Mouse (Mus musculus) forebrain, embryonic 12.5 days (tissue): Measurements from ENCODE around the gene Ghsr. TPM values are rescaled to one million over a fixed set of nuclear protein-coding genes. Genes with fewer than 3 reads are reported as not detected.

Source experiments
- ATAC-seq: fragments of 200-750 bp; cut with Nextera tagmentation; 2 replicates; pipeline ENCODE4 v1.8.0; 2017; ENCODE audit warnings: moderate TSS enrichment; ENCODE audit not compliant: low FRiP score
- H3K27ac ChIP-seq: fragments of 300-500 bp; sonication (generic); 2 replicates; pipeline ENCODE4 v1.5.1; 2016; ENCODE audit warnings: mild to moderate bottlenecking
- H3K27me3 ChIP-seq: fragments of 300-500 bp; sonication (generic); 2 replicates; pipeline ENCODE4 v1.6.1; 2016; ENCODE audit warnings: mild to moderate bottlenecking
- H3K36me3 ChIP-seq: fragments of 300-500 bp; sonication (generic); replicated peaks from 2 replicates; pipeline ENCODE4 v1.6.1; 2016; ENCODE audit warnings: mild to moderate bottlenecking
- H3K4me1 ChIP-seq: fragments of 300-500 bp; sonication (generic); 2 replicates; pipeline ENCODE4 v1.6.1; 2016
- H3K4me2 ChIP-seq: fragments of 300-500 bp; sonication (generic); 2 replicates; pipeline ENCODE4 v1.6.1; 2016; ENCODE audit warnings: mild to moderate bottlenecking, moderate library complexity
- H3K4me3 ChIP-seq: fragments of 300-500 bp; sonication (generic); replicated peaks from 2 replicates; pipeline ENCODE4 v1.5.1; 2016; ENCODE audit warnings: mild to moderate bottlenecking
- H3K9ac ChIP-seq: fragments of 300-500 bp; sonication (generic); 2 replicates; pipeline ENCODE4 v1.6.1; 2016; ENCODE audit warnings: mild to moderate bottlenecking
- H3K9me3 ChIP-seq: fragments of 300-500 bp; sonication (generic); 2 replicates; pipeline ENCODE4 v1.6.1; 2016
- WGBS: fragments of 180-500 bp; shearing (Covaris S2); methylation state at CpG from one replicate; pipeline ENCODE4 v1.1.7; 2016; 5-methylcytosine and 5-hydroxymethylcytosine counted together
- polyA plus RNA-seq: library from polyadenylated mRNA; unstranded; fragments of >200 nt; fragmentation: Nextera tagmentation; extraction: Ambion mirVana; gene quantifications from 2 replicates; pipeline ENCODE4 v1.2.1, GENCODE M21; 2016

Ghsr gene
- polyA plus RNA-seq: 0.04 TPM in 1 of 2 replicates, not detected in the other

- Histone ChIP-seq H3K36me3 (no peaks in the 10 kb centered on the region), H3K9me3 (no peaks in the 10 kb centered on the region), H3K9ac (no peak within 1 kb of the TSS), H3K4me2 (peak within 1 kb of the TSS; percentile 68), H3K27ac (no peak within 1 kb of the TSS), H3K4me1 (peaks cover 16% of the 10 kb centered on the region), H3K27me3 (peaks cover 62% of the 10 kb centered on the region), H3K4me3 (peak within 1 kb of the TSS; percentile 39)
- WGBS: under 1% methylated on average over 17 of the region's 19 CpGs
- ATAC-seq: no peak
These were observed at the start of gene Ghsr for GRCm38 (mm10) chr3:27371276-27371621. TSS of gene Ghsr (plus strand) at chr3:27371351.

- H3K27me3 ChIP-seq: no peaks in the 10 kb centered on the region
- H3K9ac ChIP-seq: no peak overlapping the region
- no peak overlapping the region for H3K4me2 ChIP-seq
- no peaks in the 10 kb centered on the region for H3K9me3 ChIP-seq
- no peak for ATAC-seq
- H3K4me1 ChIP-seq: no peaks in the 10 kb centered on the region
- no peaks in the 10 kb centered on the region for H3K36me3 ChIP-seq
- H3K27ac ChIP-seq: no peak overlapping the region
- no peak overlapping the region for H3K4me3 ChIP-seq
- WGBS: 90% methylated on average over 9 of the region's 9 CpGs
These were observed 48.6 kb upstream of the Ghsr start for GRCm38 (mm10) chr3:27322591-27322990.

DNA sequence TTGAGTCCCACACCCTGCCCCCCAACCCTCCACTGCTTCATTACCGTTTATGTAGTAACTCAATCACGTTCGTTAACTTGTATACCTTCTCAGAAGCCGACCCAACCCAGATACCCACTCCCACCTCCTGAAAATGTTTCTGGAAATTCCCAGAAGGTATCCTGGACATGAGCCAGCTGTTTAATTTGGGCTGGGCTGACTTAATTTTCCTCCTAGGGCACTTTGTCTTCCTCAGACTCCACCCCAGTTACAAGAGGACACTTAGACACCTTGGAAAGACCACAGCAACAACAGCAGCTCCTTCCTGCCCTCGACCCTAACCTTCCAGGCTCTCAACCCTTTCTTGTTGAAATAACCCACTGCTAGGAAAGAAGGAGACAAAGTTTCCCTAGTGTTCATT is 47.6 kb upstream of the Ghsr start:
- Histone ChIP-seq H3K4me3 (no peak overlapping the region), H3K27me3 (no peaks in the 10 kb centered on the region), H3K9ac (no peak overlapping the region), H3K4me1 (no peaks in the 10 kb centered on the region), H3K27ac (no peak overlapping the region), H3K36me3 (no peaks in the 10 kb centered on the region), H3K9me3 (no peaks in the 10 kb centered on the region), H3K4me2 (no peak overlapping the region)
- 66% methylated on average over 5 of the region's 5 CpGs for WGBS
- ATAC-seq: no peak

DNA sequence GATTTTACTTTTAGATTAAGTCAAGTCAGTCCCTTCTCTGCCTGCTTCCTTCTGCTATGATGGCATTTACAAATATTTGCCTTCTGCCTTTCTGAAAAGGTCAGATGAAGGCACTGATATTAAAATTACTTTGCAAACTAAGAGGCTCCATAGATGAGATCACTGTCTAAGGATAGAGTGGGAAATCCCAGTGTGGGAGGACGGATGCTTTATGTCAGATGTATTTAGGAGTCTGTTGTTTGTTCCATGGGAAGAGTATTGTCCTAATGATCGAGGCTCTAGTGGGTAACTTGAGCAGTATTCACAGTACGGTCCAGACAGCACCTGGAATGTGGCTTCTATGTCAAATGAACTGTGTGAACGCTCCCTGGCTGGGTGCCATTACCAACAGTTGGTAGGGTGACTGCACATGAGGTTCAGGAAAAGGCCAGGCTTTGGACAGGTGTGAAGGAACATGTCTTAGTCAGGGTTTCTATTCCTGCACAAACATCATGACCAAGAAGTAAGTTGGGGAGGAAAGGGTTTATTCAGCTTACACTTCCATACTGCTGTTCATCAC is 44.4 kb upstream of the Ghsr start:
- H3K4me3 ChIP-seq: no peak overlapping the region
- no peaks in the 10 kb centered on the region for H3K9me3 ChIP-seq
- no peaks in the 10 kb centered on the region for H3K36me3 ChIP-seq
- no peaks in the 10 kb centered on the region for H3K4me1 ChIP-seq
- no peak overlapping the region for H3K27ac ChIP-seq
- no peaks in the 10 kb centered on the region for H3K27me3 ChIP-seq
- ATAC-seq: no peak
- no peak overlapping the region for H3K4me2 ChIP-seq
- no peak overlapping the region for H3K9ac ChIP-seq
- 82% methylated on average over 4 of the region's 4 CpGs for WGBS

- H3K9me3 ChIP-seq: no peaks in the 10 kb centered on the region
- no peak overlapping the region for H3K4me2 ChIP-seq
- H3K9ac ChIP-seq: no peak overlapping the region
- H3K27me3 ChIP-seq: no peaks in the 10 kb centered on the region
- WGBS: 91% methylated on average over 5 of the region's 5 CpGs
- no peak overlapping the region for H3K4me3 ChIP-seq
- no peaks in the 10 kb centered on the region for H3K4me1 ChIP-seq
- no peaks in the 10 kb centered on the region for H3K36me3 ChIP-seq
- H3K27ac ChIP-seq: no peak overlapping the region
- ATAC-seq: no peak
These were observed 40.4 kb upstream of the Ghsr start for GRCm38 (mm10) chr3:27330706-27331105.

DNA sequence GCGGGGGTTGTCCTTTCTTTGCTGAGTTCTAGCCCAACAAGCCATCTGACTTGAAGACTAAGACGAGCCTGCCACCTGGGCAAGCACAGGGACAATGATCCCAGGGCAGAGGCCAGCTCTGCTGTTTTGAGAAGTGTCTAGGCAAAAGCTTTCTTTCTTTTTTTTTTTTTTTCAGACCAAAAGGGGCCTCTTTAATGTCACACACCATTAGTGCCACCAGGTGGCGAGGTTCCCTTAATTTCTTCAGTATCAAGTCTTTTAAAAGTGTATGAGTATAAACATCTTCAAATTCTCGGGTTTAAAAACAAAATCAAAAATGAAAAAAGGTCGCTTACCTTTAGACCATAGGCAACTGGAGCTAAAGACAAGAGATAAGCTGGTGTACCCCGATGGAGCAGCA is 32.7 kb upstream of the Ghsr start:
- Histone ChIP-seq H3K9ac (no peak overlapping the region), H3K4me3 (no peak overlapping the region), H3K9me3 (no peaks in the 10 kb centered on the region), H3K27ac (no peak overlapping the region), H3K27me3 (no peaks in the 10 kb centered on the region), H3K36me3 (no peaks in the 10 kb centered on the region), H3K4me2 (no peak overlapping the region), H3K4me1 (no peaks in the 10 kb centered on the region)
- no peak for ATAC-seq
- 30% methylated on average over 6 of the region's 6 CpGs for WGBS

DNA sequence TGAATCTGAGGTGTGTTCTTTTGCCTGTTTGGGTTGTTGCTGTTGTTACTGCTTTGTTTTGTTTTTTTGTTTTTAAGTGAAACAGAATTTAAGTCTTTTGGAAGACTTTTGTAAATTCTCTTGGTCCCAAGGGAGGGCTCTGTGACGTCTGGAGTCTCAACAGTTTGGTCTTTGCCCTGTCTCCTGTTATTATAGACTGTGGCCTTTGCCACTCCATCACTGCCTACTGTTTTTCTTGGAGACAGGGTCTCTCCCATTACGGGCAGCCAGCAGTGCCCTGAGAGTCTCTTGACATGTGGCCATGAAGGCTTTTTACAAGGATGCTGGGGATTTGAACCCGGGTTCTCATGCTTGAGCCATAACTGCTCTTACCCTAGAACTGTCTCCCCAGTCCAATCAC is 32.3 kb upstream of the Ghsr start:
- ATAC-seq: no peak
- H3K27me3 ChIP-seq: no peaks in the 10 kb centered on the region
- no peaks in the 10 kb centered on the region for H3K36me3 ChIP-seq
- no peak overlapping the region for H3K4me3 ChIP-seq
- no peak overlapping the region for H3K27ac ChIP-seq
- no peaks in the 10 kb centered on the region for H3K9me3 ChIP-seq
- WGBS: 85% methylated on average over 3 of the region's 3 CpGs
- H3K4me2 ChIP-seq: no peak overlapping the region
- no peaks in the 10 kb centered on the region for H3K4me1 ChIP-seq
- no peak overlapping the region for H3K9ac ChIP-seq

GRCm38 (mm10) chr3:27340757-27341156 is 30.4 kb upstream of the Ghsr start:
- H3K9ac ChIP-seq: no peak overlapping the region
- ATAC-seq: no peak
- H3K4me1 ChIP-seq: no peaks in the 10 kb centered on the region
- WGBS: 87% methylated on average over 5 of the region's 5 CpGs
- H3K4me3 ChIP-seq: no peak overlapping the region
- no peaks in the 10 kb centered on the region for H3K27me3 ChIP-seq
- H3K4me2 ChIP-seq: no peak overlapping the region
- no peak overlapping the region for H3K27ac ChIP-seq
- H3K9me3 ChIP-seq: no peaks in the 10 kb centered on the region
- no peaks in the 10 kb centered on the region for H3K36me3 ChIP-seq

- Histone ChIP-seq H3K4me3 (no peak overlapping the region), H3K27me3 (no peaks in the 10 kb centered on the region), H3K27ac (no peak overlapping the region), H3K36me3 (no peaks in the 10 kb centered on the region), H3K4me1 (no peaks in the 10 kb centered on the region), H3K9ac (no peak overlapping the region), H3K9me3 (no peaks in the 10 kb centered on the region), H3K4me2 (no peak overlapping the region)
- WGBS: 65% methylated on average over 6 of the region's 6 CpGs
- ATAC-seq: no peak
These were observed 28.7 kb upstream of the Ghsr start for GRCm38 (mm10) chr3:27342462-27342861.

GRCm38 (mm10) chr3:27345526-27345925 is 25.6 kb upstream of the Ghsr start:
- no peaks in the 10 kb centered on the region for H3K27me3 ChIP-seq
- no peak for ATAC-seq
- H3K9me3 ChIP-seq: no peaks in the 10 kb centered on the region
- no peaks in the 10 kb centered on the region for H3K36me3 ChIP-seq
- H3K4me2 ChIP-seq: no peak overlapping the region
- no peak overlapping the region for H3K27ac ChIP-seq
- 60% methylated on average over 6 of the region's 6 CpGs for WGBS
- no peak overlapping the region for H3K9ac ChIP-seq
- H3K4me3 ChIP-seq: no peak overlapping the region
- H3K4me1 ChIP-seq: no peaks in the 10 kb centered on the region

DNA sequence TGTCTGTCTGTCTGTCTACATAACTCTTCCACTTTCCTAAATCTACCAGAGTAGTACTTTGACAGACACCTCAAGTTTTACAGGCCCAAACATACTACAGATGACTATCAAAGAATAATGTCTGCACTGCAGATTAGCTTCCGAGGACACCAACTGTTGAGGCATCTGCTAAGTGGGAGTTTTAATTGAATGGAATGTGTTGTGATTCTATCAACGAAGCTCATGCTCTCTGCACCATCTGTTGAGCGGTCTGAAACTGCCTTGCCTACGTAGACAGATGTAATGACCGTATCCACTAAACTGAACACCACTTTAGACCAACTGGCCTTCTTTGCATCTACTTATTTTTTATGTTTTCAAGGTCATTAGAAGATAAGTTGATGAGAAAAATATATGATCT is 22.7 kb upstream of the Ghsr start:
- H3K27ac ChIP-seq: no peak overlapping the region
- no peaks in the 10 kb centered on the region for H3K4me1 ChIP-seq
- H3K27me3 ChIP-seq: no peaks in the 10 kb centered on the region
- H3K9me3 ChIP-seq: no peaks in the 10 kb centered on the region
- WGBS: 77% methylated on average over 5 of the region's 5 CpGs
- ATAC-seq: no peak
- no peak overlapping the region for H3K4me2 ChIP-seq
- H3K4me3 ChIP-seq: no peak overlapping the region
- H3K36me3 ChIP-seq: no peaks in the 10 kb centered on the region
- no peak overlapping the region for H3K9ac ChIP-seq

DNA sequence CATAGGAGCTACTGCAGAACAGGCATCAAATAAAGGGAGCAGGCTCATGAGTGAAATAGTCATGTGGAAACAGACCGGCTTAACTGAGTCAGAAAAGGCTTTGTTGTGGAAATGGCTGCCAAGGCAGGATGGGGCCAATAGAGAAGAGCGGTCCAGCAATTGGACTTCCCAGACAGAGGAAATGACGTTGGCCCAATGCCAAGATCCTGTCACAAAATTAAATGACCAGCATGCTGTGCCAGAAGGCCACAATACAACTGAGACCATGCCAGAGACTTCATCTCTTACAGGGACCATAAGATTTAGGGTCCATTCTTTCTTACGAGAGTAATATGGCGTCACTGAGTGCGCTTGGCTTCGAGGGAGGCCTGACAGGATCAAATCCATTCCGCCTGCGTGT is 20.0 kb upstream of the Ghsr start:
- Histone ChIP-seq H3K9me3 (no peaks in the 10 kb centered on the region), H3K27me3 (no peaks in the 10 kb centered on the region), H3K27ac (no peak overlapping the region), H3K36me3 (no peaks in the 10 kb centered on the region), H3K4me3 (no peak overlapping the region), H3K4me1 (no peaks in the 10 kb centered on the region), H3K4me2 (no peak overlapping the region), H3K9ac (no peak overlapping the region)
- peak; percentile 41; the same call in 1 of the 2 replicates for ATAC-seq
- 72% methylated on average over 9 of the region's 9 CpGs for WGBS

- Histone ChIP-seq H3K27ac (no peak overlapping the region), H3K36me3 (no peaks in the 10 kb centered on the region), H3K4me1 (no peaks in the 10 kb centered on the region), H3K9ac (no peak overlapping the region), H3K4me2 (no peak overlapping the region), H3K27me3 (no peaks in the 10 kb centered on the region), H3K4me3 (no peak overlapping the region), H3K9me3 (no peaks in the 10 kb centered on the region)
- no peak for ATAC-seq
- 80% methylated on average over 2 of the region's 2 CpGs for WGBS
These were observed 11.9 kb upstream of the Ghsr start for GRCm38 (mm10) chr3:27359100-27359720.
